ENCODE assay signal across 18 mouse cellular contexts in the genomic region with DNA sequence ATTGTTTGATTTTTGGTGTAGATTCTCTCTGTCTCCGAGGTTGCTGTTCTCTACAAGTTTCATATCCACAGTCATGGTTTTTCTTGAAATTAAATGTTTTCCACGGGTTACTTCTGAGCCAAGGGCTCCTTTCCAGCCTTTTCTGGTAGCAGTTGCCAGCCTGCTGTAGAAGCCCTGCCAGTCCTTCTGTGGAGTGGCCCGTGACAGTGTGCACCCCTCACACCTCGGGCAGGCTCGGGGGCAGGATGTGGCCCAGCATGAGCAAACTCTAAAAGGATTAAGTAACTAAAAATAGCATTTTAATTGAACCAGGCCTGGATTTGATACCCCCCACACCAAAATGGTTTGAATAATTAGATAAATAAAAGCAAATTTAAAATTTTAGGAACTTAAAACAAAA. TPM values are rescaled to one million over a fixed set of nuclear protein-coding genes. Genes with fewer than 3 reads are reported as not detected.
A peak's percentile ranks its signal among the peaks of the same experiment; 100 is the strongest.
DNase-seq lines count a peak whose midpoint lies in the region; TF ChIP-seq lines count a peak whose summit lies in the region.
"Had no signal": no experiment of that assay in that cellular context is flagged by ENCODE, and none has a peak within 500 bp of the region (broad histone marks: within the 10 kb centered on the region; RNA-seq: fewer than 3 reads in every experiment).

No protein-coding gene starts in this region.

- no peak overlapping the region for H3K4me3 ChIP-seq in small intestine, adult 2 months (ENCODE audit: low read depth, low read length)
- no peak overlapping the region for H3K4me3 ChIP-seq in layer of hippocampus, adult 2 months
- H3K4me3 ChIP-seq: embryonic facial prominence, embryonic 13.5 days; forebrain, embryonic 12.5 days; heart, embryonic 10.5 days; hindbrain, embryonic 12.5 days had no signal

- H3K27me3 ChIP-seq in small intestine, adult 2 months (ENCODE audit: control insufficient read depth, insufficient read depth, low read length): no peaks in the 10 kb centered on the region
- H3K27me3 ChIP-seq: CH12.LX; embryonic facial prominence, embryonic 13.5 days; forebrain, embryonic 12.5 days; hindbrain, embryonic 12.5 days; Patski had no signal

- peaks cover 42% of the 10 kb centered on the region for H3K36me3 ChIP-seq in small intestine, adult 2 months (ENCODE audit: control insufficient read depth, insufficient read depth, low read length)

- H3K27ac ChIP-seq in small intestine, adult 2 months (ENCODE audit: insufficient read depth, low read depth, low read length): peak overlapping the region; percentile 70
- H3K27ac ChIP-seq in layer of hippocampus, adult 2 months: no peak overlapping the region
- H3K27ac ChIP-seq: embryonic facial prominence, embryonic 13.5 days; forebrain, embryonic 12.5 days; heart, embryonic 10.5 days; hindbrain, embryonic 12.5 days had no signal

- 34% methylated on average over 5 of the region's 5 CpGs for WGBS in small intestine, adult 2 months

- no peak for TF ChIP-seq POLR2A in small intestine, adult 2 months (IDR thresholded peaks at IDR 0.05; ENCODE audit: low read depth, low read length)

- H3K4me1 ChIP-seq in small intestine, adult 2 months (ENCODE audit: control insufficient read depth, insufficient read depth, insufficient read length, low read length): peaks cover 20% of the 10 kb centered on the region

- DNase-seq in cerebellum, postnatal 36 days: peak; percentile 11 to 15
- no peak for DNase-seq in cerebellum, adult 9-11 months
- peak; percentile 28 for DNase-seq in thymus, postnatal 0 days (ENCODE audit: low spot score)
- no peak for DNase-seq in thymus, postnatal 4 days
- DNase-seq in kidney, adult 18-20 months: no peak
- no peak for DNase-seq in layer of hippocampus, adult 2 months (ENCODE audit: low spot score in 2 of 2)
- DNase-seq: adrenal gland, adult 2 months; cerebellum, adult 11-12 months; gastrocnemius, postnatal 10 days; heart, postnatal 10 days; heart, postnatal 4 days had no signal

- TF ChIP-seq CTCF in small intestine, adult 2 months (IDR thresholded peaks at IDR 0.05; ENCODE audit: extremely low read depth, insufficient read length, insufficient replicate concordance, low read depth, low read length): no peak
- TF ChIP-seq CTCF in layer of hippocampus, adult 2 months (conservative IDR thresholded peaks at IDR 0.05): no peak

RNA-seq across cellular contexts. Expression of a gene that starts 4.1 kb away (rescaled TPM):
- 50.4 and 53.0 TPM in 2 replicates for polyA plus RNA-seq in thymus, postnatal 0 days (2015; fragmentation: Nextera tagmentation; extraction: Ambion mirVana)
- polyA plus RNA-seq in small intestine, adult 2 months (2012; rRNA removed): 56.9 and 170 TPM in 2 replicates
- 10 to 100 TPM; 54.3 to 63.9 TPM for total RNA-seq in layer of hippocampus, adult 2 months (2021)

RNA-seq across cellular contexts. Expression of a gene that starts 53.5 kb away (rescaled TPM):
- 43.8 and 50.2 TPM in 2 replicates for polyA plus RNA-seq in thymus, postnatal 0 days (2015; fragmentation: Nextera tagmentation; extraction: Ambion mirVana)
- polyA plus RNA-seq in small intestine, adult 2 months (2012; rRNA removed): 8.5 and 20.0 TPM in 2 replicates
- 10 to 100 TPM; 31.7 to 35.7 TPM for total RNA-seq in layer of hippocampus, adult 2 months (2021)

RNA-seq across cellular contexts. Expression of a gene that starts 53.5 kb away (rescaled TPM):
- polyA plus RNA-seq in thymus, postnatal 0 days (2015; fragmentation: Nextera tagmentation; extraction: Ambion mirVana): 69.5 and 71.1 TPM in 2 replicates
- polyA plus RNA-seq in small intestine, adult 2 months (2012; rRNA removed): 9.1 and 12.5 TPM in 2 replicates
- total RNA-seq in layer of hippocampus, adult 2 months (2021): 10 to 100 TPM; 36.7 to 36.8 TPM

Comparison
In these comparisons a context has a peak if more than half of its experiments do, and no peak if none do; other contexts are left out.
1. DNase-seq: peak in cerebellum, postnatal 36 days (2 of 2) and thymus, postnatal 0 days (single experiment); none in cerebellum, adult 9-11 months (single experiment), thymus, postnatal 4 days (single experiment), kidney, adult 18-20 months (single experiment) and layer of hippocampus, adult 2 months (0 of 2).